Mouse (Mus musculus) cerebellum, postnatal 10 days (tissue): ENCODE results near the gene Dolpp1.

Experiments used
- DNase-seq, 2 experiments: peaks; one replicate each; pipeline ENCODE4 v3.0.0; 2021; ENCODE audit warnings: mixed read lengths in 2 of 2

The Dolpp1 gene

DNA sequence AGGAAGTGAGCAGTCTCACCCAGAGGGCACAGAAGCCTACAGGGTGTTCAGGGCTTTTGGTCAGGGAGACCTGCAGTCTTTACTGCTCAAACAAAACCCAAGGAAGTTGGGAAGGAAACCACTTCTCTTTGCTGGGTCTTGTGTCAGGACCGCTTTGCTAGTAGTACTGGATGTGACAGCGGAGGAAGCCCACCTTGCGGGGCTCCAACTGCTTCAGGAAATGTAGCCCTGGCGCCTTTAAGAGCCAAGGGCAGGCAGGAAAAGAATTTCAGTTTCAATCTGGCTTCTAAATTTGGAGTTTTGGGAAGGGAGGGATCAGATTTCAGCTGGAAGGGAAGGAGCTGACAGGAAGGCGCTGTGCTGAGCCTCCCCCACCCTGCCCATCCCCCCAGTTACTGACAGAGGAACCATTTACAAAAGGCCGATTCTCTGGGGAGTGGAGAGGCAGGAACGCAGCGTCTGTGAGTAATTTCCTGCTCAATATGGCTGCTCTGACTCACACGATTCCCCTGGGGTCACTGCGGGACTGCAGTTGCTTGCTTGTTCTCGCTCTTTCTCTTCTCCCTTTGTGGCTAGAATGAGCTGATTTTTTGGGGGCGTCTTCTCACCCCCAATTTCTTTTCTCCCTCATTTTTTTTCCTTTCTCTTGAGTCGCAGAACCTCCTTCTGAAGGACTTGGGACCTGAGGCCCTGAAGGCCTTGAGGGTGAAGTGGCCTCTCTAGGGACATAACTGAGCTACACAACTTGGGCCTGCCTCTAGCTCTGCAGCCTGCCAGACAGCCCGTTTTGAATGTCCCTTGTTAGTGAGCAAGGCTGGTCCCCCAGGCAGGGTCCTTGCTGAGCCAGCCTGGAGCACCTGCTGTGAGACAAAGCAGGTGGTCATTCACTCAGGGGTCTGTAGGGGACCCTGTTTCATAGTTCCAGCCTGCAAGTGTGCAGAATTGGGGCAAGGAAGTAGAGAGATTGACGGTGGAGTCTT, 49.8 kb downstream of the Dolpp1 start:
- DNase-seq = peak; percentile 72 to 76

GRCm38 (mm10) chr2:30442498-30442890, 50.4 kb downstream of the Dolpp1 start:
- no peak for DNase-seq

GRCm38 (mm10) chr2:30443281-30443680, 51.2 kb downstream of the Dolpp1 start:
- no peak for DNase-seq

DNA sequence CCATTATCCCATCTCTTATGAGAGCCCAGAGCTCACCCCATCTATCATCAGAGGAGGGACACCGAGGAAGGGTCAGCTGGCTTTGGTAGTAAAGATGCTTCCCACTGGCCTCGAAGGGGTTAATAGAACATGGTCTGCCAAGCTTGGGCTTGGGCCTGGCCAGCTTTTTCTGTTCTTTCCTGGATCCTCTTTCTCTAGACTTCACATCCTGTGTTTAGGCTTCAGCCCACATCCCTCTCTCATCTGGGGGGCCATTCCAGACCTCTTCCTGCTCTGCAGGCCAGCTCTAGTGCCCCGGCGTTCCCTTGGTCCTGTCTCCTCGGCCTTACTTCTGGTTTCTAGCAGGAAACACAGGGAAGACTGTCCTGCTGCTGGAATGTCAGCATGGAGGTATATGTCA, 52.0 kb downstream of the Dolpp1 start:
- DNase-seq = no peak

- no peak for DNase-seq
These were observed 52.4 kb downstream of the Dolpp1 start for GRCm38 (mm10) chr2:30444450-30444849.

DNA sequence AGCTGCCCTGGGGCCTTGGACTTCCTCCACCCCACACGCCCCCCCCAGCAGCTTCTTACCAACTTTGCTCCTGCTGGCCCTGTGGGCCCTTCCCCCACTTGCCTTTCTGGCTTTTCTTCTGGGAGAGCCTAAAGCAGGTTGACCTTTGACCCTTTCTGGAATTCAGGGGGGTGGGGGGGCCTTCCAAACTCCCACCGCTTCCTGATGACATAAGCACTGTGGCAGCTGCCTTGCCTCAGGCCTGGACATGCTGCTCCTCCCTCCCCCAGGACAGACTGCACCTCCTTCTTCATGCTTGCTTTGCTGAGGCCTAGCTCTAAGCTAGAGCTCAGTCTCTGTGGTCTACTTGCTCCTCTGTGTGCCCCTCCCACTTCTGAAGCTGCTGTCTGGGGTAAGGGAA, 53.3 kb downstream of the Dolpp1 start:
- DNase-seq = no peak

DNA sequence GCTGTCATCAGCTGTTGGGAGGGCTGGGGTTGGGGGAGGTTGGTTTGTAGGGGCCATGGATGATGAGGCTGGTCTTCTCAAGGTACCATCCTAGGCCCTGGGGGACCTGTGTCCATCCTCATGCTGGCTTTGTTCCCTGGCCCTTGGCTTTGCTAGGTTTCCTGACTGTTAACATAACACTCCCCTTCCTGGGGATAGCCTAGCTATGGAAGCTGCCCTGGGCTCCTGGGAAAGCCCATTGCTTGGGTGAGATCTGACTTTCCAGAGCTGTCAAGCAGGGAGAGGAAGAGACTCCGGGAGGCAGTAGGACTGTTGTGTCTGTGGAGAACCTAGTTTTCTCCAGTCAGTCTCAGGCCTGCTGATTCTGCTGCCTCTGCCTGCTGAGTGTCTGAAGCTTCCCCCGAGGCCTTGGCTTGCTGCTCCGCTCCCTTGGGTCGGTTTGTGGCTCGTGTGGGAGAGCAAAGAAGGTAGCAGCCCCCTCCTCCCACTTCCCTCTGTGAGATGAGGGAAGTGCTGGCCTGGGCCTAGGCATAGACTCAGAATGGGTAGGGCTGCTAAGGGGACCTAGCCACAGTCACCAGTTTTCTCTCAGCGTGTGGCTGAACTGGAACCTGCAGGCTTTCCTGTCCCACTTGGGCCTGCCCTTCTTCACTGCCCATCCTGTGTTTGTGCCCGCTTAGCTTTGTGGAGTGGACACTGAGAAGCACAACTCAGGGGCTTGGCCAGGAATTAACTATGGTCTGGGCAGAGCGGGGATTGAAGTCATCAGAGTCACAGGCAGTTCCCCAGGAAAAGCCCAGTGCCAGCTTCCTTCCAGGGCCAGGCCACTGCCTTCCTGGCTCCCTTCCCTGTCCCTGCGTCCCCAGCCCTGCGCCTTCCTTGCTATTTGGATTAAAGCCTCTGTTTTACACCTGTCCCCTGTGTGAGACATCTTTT, 55.1 kb downstream of the Dolpp1 start:
- DNase-seq = peak; percentile 78 to 82

DNA sequence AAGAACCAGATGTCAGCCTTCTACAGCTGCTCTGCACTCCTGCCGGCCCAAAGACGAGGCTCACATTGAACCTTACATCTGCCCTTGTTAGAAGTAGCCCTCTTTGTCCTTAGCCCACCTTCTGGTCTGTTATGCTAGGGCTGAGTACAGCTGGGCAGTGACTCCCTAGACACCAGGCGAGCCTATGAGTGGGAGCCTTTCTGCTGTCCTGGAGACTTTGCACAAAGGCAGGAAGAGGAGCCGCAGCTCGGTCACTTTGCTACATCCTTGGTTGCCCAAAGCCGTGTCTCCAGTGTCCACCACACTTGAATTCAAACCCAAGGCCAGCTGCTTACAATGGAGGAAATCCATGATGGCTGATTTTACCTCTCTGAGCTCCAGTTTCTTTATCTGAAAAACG, 56.3 kb downstream of the Dolpp1 start:
- DNase-seq = no peak
